Mouse (Mus musculus): Measurements from ENCODE around the gene Cpne1.
"Not testable (repeated sequence)": the region's sequence is repeated elsewhere in the genome, so short reads cannot be mapped to it uniquely, and the experiment has no call there.

Gene Cpne1

DNA sequence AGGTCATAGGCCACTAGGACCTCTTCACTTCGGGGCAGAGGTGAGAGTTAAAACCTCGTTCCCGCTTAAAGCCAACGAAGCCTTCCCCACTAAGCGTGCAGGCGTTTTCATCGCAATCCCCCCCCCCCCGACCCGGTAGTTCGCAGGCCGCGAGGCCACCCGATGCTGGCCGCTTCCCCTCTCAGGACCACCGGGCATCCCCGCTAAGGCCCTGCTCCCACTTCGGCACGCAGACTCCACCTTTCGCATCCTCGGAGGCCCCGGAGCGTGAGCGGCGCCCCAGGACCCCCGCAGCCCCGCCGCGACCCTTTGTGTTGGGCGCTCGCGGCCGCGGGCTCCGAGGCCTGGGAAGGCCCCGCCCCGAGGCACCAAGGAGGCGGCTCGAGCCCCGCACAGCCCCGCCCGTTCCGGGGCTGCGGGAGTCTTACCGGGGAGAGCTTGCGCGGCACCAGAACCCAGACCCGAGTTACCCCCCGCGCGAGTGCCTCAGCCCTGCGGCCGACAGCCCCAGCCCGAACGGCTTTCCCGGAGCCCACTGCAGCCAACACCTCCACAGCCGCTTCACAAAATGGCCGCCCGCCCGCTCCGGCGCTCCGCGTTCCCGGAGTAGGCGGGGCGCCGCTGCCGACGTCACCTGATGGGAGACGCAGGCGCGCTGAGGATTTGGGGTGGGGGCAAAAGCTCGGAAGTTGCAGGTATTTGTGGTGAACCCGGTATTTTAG lies at the start of gene Cpne1, which contains the start of gene Rbm12:
Gene Cpne1, minus strand, starts transcription at position 608 of the 722 bp plus-strand sequence.
Gene Rbm12, minus strand, starts transcription at position 621 of the 722 bp plus-strand sequence.
- peak; percentile 86 for DNase-seq

DNA sequence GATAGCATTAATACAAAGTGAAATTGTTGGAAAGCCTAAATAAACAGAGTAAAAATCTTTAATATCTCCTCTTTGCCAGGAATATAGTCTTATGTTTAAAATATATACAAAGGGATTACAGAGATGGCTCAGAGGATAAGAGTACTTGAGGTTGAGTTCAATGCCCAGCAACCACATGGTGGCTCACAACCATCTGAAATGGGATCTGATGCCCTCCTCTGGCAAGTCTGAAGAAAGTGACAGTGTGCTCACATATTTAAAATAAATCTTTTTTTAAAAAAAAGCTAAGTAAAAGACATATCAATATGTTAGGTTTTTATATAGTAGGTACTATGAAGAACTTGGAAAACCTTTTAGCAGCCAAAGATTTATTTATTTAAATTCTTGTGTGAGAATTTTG lies 39.8 kb upstream of the Cpne1 start:
- no peak for DNase-seq

DNA sequence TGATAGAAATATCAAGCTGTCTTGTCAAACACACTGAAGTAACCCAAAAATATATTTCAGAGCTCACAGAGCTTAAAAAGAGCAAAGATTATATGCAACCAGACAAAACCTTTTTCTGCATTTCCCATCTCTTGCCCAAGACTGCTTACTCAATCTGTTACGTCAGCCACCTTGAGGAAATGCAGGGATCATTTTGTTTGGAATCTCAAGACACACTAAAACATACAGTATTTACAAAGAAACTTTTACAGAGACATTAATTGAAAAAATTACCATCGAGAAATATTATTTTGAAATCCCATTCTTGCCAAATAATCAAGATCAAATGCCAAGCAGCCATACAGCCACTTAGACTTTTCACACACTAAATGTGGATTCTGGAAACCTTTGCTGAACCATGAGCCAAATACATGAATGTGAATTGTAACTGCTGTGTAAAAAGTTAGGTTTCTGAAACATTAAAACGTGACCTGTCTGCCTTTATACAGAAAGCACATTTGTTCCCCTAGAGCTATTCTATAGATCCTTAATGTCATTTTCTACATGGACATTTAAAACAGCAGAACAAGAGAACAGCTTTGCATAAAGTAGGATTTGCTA lies 35.7 kb upstream of the Cpne1 start:
- no peak for DNase-seq

DNA sequence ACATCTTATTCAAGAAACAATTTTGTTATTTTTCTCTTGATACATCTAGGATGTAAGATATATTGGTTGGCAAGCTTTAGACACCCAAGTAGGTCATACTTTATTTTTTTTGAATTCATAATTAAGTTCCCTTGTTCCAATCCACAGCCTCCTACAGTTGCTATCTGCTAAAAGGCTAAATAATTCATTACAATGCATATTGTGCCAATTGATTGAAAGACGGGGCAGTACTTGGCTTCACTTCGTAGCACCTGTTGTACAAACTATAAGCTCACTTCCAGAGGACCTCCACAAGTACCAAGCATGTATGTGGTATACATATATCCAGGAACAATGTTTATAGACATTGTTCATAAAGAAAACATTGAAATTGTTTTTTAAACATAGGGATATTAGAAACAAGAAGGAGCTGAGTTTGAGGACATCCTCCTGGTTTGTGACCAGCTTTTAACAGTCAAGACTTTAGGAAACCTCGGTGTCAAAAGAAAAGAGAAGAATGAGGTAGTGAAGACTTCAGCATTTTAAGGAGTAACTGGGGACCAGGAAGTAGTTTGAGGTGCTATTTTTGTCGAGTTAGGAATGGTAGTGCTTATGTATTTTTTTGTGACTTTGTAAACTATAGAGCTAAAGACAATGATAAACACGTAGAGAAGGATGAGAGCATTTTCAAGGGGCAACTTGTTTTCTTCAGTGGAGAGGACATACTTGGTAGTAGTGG lies 34.7 kb upstream of the Cpne1 start:
- no peak for DNase-seq

DNA sequence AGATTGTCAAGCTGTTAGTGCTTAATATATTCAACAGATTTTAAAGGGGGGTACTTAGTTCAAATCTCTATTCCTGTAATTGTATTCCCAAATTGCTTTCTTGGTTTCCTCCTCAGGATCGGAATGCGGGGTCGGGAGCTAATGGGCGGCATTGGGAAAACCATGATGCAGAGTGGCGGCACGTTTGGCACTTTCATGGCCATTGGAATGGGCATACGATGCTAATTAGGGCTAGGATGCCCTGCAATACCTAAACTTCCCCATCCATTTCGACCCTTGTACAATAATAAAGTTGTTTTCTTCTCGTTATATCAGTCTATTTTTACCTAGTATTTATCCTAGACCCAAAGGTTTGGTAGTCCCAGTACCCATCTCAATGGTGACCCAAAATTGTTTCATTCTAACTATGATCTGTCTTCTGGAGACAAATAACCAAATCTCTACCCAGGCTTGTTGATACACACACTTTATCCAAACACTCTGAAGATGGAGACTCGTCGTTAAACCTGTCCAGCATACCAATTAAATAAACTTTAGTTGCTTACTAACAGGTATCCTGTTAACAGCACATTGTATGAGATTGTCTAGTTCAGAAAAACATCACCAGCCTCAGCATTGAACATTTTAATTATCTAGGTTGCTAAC lies 33.8 kb upstream of the Cpne1 start:
- no peak for DNase-seq

DNA sequence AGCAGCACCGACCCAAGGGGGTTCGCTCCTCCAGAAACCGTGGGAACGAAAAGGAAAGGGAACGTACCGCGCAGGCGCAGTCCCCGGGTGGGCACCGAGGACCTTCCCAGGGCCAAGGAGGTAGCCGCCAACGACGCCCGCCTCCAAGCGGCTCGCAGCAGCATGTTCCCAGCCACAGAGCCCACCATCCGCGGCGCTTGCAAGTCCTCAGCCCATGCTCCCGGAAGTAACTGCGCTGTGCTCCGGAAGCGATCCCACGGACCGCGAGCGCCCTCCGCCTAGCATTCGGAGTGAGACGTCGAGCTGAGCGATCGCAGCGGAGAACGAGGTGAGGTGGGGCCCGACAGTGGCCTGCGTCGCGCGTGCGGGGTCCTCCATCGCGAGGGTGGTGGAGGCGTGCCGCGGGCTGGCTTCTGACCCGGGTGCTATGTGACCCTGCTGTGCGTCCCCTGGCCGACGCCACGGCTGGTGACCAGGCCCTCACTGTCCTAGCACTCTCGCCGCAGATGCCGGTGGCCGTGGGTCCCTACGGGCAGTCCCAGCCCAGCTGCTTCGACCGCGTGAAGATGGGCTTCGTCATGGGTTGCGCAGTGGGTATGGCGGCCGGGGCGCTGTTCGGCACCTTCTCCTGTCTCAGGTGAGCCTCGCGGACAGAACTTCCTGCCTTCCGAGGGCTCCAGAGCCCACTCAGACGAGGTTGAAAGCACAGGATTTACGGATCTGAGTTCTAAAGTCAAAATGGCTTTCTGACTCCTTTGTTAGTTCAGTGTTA lies 32.4 kb upstream of the Cpne1 start, which contains the start of the genes Romo1 and Nfs1:
Gene Romo1, plus strand, starts transcription at position 87 of the 772 bp plus-strand sequence.
Gene Nfs1, minus strand, starts transcription at position 234 of the 772 bp plus-strand sequence.
- DNase-seq: peak; percentile 87

DNA sequence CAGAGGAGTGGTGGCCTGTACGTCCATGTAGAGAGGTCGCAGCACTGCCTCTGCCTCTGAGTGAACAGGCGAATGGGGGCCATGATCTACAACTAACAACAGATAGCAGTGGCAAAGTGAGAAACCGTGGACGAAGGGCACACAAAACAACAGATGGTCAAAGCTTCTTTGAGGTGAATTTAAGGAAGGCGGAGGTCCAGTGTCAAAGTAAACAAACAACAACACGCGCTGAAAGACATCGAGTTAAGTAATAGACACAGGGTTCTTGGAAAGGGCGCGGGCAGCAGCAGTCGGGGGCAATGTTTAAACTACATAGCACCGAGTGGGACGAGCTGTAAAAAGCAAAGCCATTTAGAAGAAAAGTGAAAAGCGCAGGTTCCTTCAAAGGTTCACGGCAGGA lies 31.6 kb upstream of the Cpne1 start:
- no peak for DNase-seq

DNA sequence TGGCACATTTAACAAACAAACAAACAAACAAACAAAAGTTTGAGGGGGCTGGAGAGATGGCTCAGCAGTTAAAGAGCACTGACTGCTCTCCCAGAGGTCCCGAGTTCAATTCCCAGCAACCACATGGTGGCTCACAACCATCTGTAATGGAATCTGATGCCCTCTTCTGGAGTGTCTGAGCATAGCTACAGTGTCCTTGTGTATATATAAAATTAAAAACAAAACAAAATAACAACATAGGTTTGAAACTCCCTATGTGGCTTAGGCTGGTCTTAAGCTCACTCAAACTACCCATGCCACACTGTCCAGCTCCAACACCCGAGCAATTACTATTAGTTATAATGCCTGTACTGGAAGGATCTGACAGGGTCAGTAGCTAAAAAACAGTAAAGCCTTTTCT lies 31.1 kb upstream of the Cpne1 start:
- DNase-seq: no peak

DNA sequence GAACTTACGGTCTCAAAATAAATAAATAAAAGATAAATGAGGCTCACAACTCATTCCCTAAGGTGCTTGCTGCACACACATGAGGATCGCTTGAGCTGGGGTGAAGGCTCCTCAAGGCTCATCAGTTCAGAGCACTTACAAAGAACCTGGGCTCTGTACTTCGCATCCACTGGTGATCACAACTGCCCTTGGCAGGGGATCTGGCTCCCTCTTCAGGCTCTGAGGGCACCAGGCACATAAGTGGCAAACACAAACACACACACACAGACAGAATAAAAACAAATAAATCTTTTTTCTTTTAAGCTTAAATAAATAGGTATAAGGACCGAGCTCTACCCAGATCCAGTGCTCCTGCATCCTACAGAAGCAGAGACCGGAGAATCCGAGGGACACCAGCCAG lies 23.9 kb upstream of the Cpne1 start:
- DNase-seq: no peak

DNA sequence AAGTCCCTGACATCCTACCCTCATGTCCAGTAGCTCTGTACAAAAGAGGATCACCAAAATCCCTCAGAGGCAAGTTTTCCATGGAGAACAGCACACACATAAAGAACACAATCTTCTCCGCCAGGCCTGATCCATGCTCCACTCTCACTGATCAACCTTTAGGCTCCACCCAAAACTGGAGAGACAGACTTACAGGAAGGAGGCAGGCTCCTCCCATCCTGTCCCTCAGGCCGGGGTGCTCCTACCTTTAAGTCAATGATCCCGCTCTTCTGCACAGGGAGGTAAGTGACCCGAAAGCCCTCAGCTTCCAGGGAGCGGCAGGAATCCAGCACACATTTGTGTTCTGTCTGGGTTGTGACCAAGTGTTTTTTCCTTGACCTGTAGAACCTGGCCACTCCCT lies 22.4 kb upstream of the Cpne1 start:
- DNase-seq: no peak

DNA sequence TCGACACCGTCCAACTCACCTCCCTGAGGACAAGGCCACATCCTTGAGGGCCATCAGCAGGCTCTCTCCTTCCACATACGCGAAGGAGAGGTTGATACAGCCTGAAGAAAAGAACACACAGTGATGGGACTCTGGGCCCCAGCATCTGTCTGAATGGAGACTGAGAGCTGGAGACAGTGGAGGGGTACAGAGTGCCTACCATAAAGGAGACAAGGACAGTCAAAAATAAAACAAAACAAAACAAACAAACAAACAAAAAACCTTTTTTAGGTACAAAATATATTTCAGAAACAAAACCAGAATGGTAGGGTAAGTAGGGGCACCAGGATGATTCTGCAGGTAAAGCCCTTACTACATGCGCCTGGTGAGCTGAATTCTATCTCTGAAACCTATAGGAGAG lies 15.2 kb upstream of the Cpne1 start, which contains the start of gene Gm28036:
Gene Gm28036, minus strand, starts transcription at position 101 of the 400 bp plus-strand sequence.
- DNase-seq: no peak

DNA sequence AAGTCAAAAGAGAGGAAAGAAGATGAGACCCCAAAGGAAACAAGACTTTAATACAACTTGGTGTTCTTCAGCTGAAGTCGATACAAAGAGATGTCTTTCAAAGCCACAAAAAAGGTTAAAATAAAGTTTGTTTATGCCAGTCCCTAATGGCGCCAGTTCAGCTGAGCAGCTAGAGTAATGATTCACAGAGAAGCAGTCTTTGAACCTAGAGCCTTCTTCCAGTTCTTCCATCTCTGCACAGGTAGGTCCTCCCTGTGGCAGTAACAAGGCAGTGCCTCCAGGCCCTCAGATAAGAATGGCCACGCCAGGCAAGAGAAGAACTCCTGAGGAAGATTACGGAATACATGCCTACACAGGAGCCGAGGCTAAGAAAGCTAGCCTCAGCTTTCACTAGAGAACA lies 12.0 kb upstream of the Cpne1 start:
- peak; percentile 26 for DNase-seq

DNA sequence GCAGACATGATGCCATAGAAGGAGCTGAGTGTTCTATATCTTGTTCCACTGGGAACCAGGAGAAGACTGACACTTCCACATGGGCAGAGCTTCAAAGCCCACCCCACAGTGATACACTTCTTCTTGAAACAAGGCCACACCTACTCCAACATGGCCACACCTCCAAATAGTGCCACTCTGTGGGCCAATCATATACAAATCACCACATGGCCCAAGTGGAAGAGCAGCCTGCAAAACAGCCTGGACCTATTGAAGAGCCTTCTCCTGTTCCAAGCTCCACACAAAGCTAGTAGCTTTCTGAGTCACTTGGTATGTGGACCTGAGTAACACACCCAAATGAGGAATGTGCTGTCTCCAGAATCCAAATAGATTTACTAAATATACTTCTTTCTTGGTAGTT lies 7.8 kb upstream of the Cpne1 start:
- DNase-seq: no peak

DNA sequence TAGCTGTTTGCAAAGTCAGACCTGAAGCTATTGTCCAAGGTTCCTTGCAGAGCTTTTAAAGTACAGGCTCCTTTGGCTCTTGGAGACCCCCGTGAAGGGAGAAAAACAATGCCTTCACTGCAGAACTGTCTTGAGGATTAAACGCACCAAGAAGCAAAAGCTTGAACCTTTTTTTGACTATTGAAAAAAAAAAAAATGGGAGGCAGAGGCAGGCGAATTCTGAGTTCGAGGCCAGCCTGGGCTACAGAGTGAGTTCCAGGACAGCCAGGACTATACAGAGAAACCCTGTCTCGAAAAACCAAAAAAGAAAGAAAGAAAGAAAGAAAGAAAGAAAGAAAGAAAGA lies 287 bp upstream of the Cpne1 start:
- DNase-seq: not testable (repeated sequence)

DNA sequence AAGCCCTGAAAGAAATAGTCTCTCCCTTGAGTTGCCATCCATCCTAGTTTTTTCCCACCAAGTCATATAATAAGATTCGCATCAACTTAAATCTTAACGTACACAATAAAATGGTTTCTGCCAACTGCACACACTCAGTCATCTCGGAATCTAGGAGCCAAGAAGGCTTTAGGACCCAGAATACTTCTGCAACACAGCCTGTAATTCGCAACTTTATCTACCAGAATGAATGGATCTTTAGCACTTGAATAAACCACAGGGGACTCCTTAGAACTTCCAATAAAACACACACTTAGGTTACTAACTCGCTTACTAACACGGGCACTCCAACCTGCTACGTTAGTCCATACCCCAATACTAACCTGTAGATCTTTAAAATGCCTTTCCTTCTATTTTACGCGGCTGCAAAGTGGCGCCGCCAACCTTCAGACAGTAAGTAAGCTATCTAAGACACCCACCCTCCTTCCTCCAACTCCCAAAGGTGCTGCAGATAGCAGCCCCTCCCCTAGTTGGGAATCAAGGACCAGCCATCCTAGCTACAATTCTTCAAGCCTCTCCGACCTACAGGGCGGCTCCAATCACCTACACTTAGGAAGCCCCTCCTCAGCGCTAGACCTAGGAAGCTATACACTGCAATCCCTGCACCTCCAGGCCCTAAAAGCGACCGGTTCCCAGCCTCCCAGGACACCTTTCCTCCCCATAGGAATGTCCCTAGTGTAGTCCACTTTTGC lies 973 bp downstream of the Cpne1 start:
- DNase-seq: no peak

DNA sequence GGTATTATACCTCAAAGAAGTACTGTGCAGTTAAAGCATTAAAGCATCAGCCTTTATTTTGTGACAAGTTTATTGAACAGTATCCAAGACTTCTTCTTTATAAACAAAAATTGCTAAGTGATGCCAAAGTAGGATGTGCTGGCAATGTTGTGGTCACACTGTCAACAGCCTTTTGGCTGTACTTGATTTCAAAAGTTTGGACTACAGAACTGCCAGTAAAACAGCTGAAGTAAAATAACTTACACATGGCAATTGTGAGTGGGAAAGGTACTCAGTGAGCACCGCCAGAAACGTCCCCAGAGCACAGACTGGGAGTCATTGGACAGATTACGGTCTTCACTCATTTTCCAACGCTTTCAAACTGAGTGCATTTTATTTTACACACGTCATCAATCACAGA lies 19.8 kb downstream of the Cpne1 start:
- no peak for DNase-seq

DNA sequence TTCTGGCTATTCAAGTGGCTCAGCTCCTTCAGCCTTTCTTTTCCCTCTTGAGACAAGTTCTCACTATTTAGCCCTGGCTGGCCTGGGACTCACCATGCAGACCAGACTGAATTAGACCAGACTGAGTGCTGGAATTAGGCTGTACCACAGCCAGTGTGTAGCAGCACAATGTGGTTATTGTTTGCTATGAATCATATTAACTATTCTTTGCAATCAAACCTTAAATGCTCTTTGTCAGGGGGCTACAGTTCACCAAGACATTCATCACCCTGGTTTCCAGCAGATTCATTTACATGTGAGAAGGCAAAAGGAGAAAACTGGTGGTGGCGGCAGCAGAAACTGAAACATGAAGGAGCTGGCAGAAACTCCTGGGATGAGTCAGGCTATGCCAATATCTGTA lies 22.0 kb downstream of the Cpne1 start:
- no peak for DNase-seq

DNA sequence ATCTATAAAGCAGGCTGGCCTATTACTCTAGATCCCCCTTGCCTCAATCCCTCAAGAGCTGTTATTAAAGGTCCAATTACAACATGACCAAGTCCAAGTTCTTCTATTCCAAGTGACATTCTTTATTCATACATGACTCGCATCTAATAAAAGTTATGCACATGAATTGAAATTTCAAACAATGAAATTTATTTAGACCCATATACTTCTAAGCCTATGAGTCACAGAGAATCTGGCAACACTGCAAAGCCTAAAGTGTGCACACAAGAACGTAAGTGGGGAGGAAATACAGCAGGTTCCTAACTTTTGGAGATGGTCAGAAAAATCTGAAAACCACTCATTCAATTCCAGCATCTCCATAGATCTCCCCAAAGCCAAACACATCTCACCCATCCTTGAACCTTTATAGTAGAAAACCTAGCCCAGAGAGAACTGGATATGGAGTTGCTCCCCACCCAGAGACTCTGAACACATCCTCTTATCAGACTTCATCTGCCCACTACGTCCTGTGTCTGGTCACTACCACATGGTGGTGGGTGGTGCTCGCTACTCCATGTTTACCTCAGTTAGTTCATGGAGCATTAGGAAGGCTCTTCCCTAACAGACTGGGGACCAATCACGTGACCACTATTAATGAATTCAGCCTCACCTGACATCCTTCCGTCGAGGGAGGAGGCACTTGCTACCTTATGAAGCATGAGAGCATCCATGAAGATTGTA lies 24.2 kb downstream of the Cpne1 start:
- no peak for DNase-seq

DNA sequence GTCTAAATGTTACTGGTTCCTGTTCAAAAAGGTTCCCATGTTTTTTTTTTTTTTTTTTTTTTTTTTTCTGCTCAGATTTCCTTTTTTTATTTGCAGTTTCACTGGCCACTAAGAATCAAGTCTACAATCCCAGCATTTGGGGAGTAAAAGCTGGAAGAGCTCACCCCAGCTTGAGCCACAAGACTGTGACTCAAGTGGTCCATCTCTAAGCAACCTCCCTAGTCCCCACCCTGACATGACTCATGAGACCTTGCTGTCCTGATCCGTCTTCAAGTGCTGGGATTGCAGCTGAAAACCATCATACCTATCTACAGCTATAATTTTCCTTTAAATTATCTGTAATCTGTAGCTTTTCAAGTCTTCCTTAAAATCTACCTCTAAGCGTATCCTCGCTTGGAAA lies 27.2 kb downstream of the Cpne1 start:
- DNase-seq: no peak

DNA sequence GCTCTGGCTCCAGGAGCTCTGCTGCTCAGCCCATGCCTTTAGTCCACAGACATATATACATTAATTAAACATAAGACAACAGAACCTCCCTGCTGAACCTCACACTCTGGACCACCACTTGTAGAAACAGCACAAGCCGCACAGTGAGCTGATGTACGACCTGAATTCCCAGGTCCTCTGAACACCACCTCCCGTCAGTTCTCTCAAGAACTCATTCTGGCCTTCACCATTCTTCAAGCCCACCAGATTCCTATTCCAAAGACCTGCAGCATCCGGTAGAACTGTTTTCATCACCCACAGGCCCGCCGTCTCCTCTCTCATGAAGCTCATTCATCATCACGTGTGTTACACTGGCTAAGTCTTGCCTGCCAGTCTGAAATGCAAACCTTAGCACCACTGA lies 31.4 kb downstream of the Cpne1 start:
- no peak for DNase-seq

DNA sequence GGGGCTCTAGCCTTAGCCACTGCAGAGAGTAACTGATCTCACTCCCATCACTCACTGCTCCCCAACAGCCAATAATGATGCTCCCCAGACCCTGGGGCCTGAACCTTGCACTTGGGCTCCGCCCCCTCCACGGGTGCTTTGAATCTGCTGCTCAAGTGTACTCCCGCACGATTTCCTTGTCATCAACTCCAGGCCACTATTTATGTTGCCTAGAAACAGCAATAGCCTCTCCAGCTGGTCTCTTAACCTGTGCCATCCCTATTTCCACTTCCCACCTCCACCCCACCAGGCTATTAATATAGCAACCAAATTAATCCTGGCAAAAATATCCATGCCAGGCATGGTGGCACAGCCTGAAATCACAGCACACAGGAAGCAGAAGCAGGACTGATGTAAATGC lies 32.1 kb downstream of the Cpne1 start:
- DNase-seq: no peak
